Mouse (Mus musculus): ENCODE measurements around the gene Ccdc186. TPM values are rescaled to one million over a fixed set of nuclear protein-coding genes. Genes with fewer than 3 reads are reported as not detected.
"Not testable (repeated sequence)": the region's sequence is repeated elsewhere in the genome, so short reads cannot be mapped to it uniquely, and the experiment has no call there.

Gene Ccdc186
- total RNA-seq, 1 experiment from 2014 or later, result 21.0 TPM

DNA sequence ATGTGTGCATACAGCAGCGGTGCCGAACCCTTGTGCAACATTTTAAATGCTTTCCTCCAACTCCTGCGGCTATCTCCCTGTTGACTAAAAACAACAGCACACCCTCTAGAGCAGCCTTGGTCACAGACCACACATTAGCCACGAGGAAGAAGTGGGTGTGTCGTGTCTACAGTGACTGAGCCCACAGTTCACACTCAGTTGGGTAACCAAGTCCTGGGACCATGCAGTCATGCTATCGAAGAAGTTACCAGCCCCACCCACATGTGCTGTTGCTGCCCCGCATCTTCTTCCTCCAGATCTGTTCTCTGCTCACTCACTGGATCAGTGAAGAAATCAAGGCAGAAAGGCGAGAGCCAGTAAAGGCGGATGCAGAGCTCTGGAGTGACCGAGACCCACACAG is 65.6 kb downstream of the Ccdc186 start:
- no peak for DNase-seq

DNA sequence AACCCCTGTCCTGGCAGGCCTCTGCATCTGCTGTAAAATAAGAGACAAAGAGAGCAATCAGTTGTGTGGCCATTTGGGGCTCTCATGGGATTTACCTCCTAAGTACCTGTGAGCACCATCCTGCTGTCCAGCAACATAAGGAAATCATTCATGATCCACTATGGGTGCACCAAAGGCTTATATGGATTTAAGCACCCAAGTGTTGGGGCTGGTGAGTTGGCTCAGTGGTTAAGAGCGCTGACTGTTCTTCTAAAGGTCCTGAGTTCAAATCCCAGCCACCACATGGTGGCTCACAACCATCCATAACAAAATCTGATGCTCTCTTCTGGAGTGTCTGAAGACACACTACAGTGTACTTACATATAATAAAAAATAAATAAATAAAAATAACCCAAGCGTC is 67.5 kb downstream of the Ccdc186 start:
- DNase-seq, result not testable (repeated sequence)

GRCm38 (mm10) chr19:56750709-56751108 is 71.3 kb downstream of the Ccdc186 start:
- no peak for DNase-seq

- no peak for DNase-seq
These were observed 72.6 kb downstream of the Ccdc186 start for GRCm38 (mm10) chr19:56749343-56749742.

DNA sequence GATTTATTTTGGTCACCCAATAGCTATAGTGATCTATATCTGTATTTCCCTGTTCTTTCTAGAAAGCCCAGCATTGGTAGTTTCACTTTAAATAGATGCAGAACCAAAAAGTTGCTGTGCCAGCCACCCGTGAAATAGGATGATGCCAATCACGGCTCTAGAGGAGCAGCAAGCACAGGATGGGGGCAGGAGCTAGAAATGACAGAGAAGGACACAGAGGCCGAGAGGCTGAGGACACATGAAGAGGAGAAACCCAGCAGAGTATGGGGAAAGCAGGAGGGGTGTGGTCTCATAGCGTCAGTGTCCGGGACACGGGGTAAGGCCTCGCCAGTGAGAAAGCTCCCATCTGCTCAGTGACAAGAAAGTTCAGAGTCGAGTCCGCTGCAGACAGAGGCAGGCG is 74.1 kb downstream of the Ccdc186 start:
- no peak for DNase-seq

DNA sequence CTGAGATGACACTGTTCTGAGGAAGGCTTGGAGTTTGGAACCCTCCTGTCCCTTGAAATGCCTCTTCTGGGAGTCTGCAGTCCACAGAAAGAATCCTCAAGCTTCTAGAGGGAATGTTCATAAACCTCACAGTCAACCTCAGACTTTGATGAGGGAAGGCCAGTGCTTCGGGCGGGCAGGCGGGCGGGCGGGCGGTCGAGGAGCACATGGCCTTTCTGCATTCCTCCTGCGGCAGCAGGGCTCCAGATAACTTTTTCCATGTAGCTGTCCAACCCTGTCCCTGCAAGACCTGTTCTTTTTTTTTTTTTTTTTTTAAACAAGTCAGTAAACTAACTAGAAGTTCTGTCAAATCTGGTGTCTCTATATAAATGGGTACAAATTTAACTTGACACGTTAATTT is 75.4 kb downstream of the Ccdc186 start:
- no peak for DNase-seq

- DNase-seq, result no peak
These were observed 76.5 kb downstream of the Ccdc186 start for GRCm38 (mm10) chr19:56745528-56745927.

DNA sequence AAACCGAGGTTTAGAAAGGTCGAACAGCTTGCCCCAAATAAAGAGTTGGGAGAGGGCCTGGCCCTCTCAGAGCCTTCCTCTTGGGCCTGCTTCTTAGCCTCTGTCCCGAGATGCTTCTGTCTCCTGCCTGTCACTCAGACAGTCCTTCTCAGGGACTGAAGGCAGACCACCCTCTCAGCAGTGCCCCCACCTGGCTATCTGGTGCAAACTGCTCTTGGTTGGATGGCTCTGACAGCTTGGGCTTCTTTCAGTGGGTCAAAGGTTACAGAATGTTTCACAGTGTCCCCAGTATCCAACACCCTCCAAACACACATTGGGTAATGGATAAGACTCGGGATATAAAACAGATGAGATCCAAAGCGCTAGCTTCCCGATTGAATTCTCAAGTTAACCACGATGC is 76.9 kb downstream of the Ccdc186 start:
- no peak for DNase-seq

Other genes with a start within 250 kb of the Ccdc186 start
- 3.8 and 6.4 TPM in 2 replicates for gene Adrb1, start 100.0 kb downstream of the Ccdc186 start, total RNA-seq (2021)
- not detected in 2 replicates for gene Tdrd1, start 4.0 kb upstream of the Ccdc186 start, total RNA-seq (2021)
- not detected in 2 replicates for gene Vwa2, start 52.1 kb upstream of the Ccdc186 start, total RNA-seq (2021)
- 15.2 and 17.3 TPM in 2 replicates for gene Afap1l2, start 186.0 kb upstream of the Ccdc186 start, total RNA-seq (2021)